Mouse (Mus musculus) forebrain, postnatal 0 days (tissue): ENCODE results near the gene Pinlyp. TPM values are rescaled to one million over a fixed set of nuclear protein-coding genes. Genes with fewer than 3 reads are reported as not detected.
A peak's percentile ranks its signal among the peaks of the same experiment; 100 is the strongest.

Experiments used
- ATAC-seq: fragments of 200-750 bp; cut with Nextera tagmentation; 2 replicates; pipeline ENCODE4 v1.8.0; 2017; ENCODE audit warnings: mild to moderate bottlenecking, moderate library complexity
- DNase-seq: peaks from one replicate; pipeline ENCODE4 v3.0.0-alpha.2; 2015
- H3K27ac ChIP-seq: fragments of 300-500 bp; sonication (generic); 2 replicates; pipeline ENCODE4 v1.5.1; 2014; ENCODE audit warnings: low read depth, mild to moderate bottlenecking, antibody characterized with exemption, low read length, moderate library complexity, mixed read lengths
- H3K27me3 ChIP-seq: fragments of 300-500 bp; sonication (generic); 2 replicates; pipeline ENCODE4 v1.6.1; 2014; ENCODE audit warnings: mild to moderate bottlenecking, low read length, mixed read lengths; ENCODE audit not compliant: insufficient read depth
- H3K36me3 ChIP-seq: fragments of 300-500 bp; sonication (generic); 2 replicates; pipeline ENCODE4 v1.6.1; 2014; ENCODE audit warnings: mild to moderate bottlenecking, moderate library complexity; ENCODE audit not compliant: insufficient read depth
- H3K4me1 ChIP-seq: fragments of 300-500 bp; sonication (generic); 2 replicates; pipeline ENCODE4 v1.6.1; 2014; ENCODE audit warnings: antibody characterized with exemption; ENCODE audit not compliant: insufficient read depth
- H3K4me2 ChIP-seq: fragments of 300-500 bp; sonication (generic); 2 replicates; pipeline ENCODE4 v1.6.1; 2014; ENCODE audit warnings: low read depth, mild to moderate bottlenecking, moderate library complexity
- H3K4me3 ChIP-seq: fragments of 300-500 bp; sonication (generic); 2 replicates; pipeline ENCODE4 v1.5.1; 2014; ENCODE audit warnings: low read depth, low read length, mixed read lengths
- H3K9ac ChIP-seq: fragments of 300-500 bp; sonication (generic); 2 replicates; pipeline ENCODE4 v1.6.1; 2014; ENCODE audit warnings: mild to moderate bottlenecking
- H3K9me3 ChIP-seq: fragments of 300-500 bp; sonication (generic); 2 replicates; pipeline ENCODE4 v1.6.1; 2016; ENCODE audit warnings: low read length
- CTCF ChIP-seq: sonication (generic); IDR thresholded peaks from 2 replicates; pipeline ENCODE4 v1.5.1; 2016; ENCODE audit warnings: antibody characterized with exemption, control low read depth, low read depth
- WGBS: fragments of 180-500 bp; shearing (Covaris S2); extraction: QIAGEN DNeasy Blood & Tissue Kit; methylation state at CpG from one replicate; pipeline ENCODE4 v1.1.7; 2014; 5-methylcytosine and 5-hydroxymethylcytosine counted together
- polyA plus RNA-seq: library from polyadenylated mRNA; unstranded; fragments of >200 nt; fragmentation: Nextera tagmentation; extraction: Ambion mirVana; gene quantifications from 2 replicates; pipeline ENCODE4 v1.2.1, GENCODE M21; 2015
- total RNA-seq: library from RNA; depleted of rRNA; stranded (reverse); fragments of >200 nt; gene quantifications from 2 replicates; pipeline ENCODE4 v1.2.3, GENCODE M21; 2014; rRNA removed

Pinlyp gene
- total and polyA plus RNA-seq, 2 experiments from 2014 or later: 0.43 TPM; not detected in 1

DNA sequence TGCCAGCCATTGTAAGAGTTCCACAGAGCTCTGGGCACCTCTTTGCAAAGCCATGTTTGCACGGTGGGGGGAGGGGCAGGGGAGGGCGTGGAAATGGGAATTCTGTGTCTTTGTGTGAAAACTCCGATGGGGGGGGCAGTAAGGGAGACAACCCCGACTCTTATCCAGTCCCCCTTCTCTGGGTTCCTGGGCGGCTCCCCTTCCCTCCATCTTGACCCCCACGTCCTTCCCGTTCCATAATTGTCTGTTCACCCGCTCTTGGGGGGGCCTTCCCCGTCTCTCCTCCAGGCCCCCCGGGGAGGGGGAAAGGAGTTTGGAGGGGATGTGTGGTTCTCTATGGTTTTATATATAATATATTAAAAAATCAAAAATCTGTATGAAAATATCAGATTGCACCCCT lies 41.9 kb downstream of the Pinlyp start:
- H3K4me2 ChIP-seq: no peak overlapping the region
- H3K9ac ChIP-seq: no peak overlapping the region
- H3K4me1 ChIP-seq: peaks cover 15% of the 10 kb centered on the region
- no peaks in the 10 kb centered on the region for H3K9me3 ChIP-seq
- ATAC-seq (no peak), DNase-seq (no peak)
- peaks cover 43% of the 10 kb centered on the region for H3K36me3 ChIP-seq
- H3K27me3 ChIP-seq: no peaks in the 10 kb centered on the region
- H3K4me3 ChIP-seq: no peak overlapping the region
- 23% methylated on average over 10 of the region's 10 CpGs for WGBS
- H3K27ac ChIP-seq: no peak overlapping the region
- no peak for TF ChIP-seq CTCF

DNA sequence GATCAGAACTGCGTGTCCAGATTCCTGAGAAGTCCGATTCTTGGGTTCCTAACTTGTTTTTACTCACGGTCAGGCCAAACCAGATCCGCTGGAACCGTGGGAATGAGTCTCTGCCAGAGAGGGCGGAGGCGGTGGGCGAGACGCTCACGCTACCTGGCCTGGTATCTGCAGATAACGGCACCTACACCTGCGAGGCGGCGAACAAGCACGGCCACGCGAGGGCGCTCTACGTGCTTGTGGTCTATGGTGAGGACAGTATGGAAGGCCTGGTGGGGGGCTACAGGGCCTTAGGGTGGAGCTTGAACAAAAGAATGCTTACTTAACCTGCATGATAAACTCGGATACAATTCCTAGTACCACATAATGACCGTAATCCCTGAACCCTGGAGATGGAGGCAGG lies 44.4 kb downstream of the Pinlyp start:
- Histone ChIP-seq H3K9me3 (no peaks in the 10 kb centered on the region), H3K9ac (no peak overlapping the region), H3K4me2 (no peak overlapping the region), H3K4me1 (peaks cover 7% of the 10 kb centered on the region; the same call in 1 of the 2 replicates), H3K27ac (no peak overlapping the region), H3K4me3 (no peak overlapping the region), H3K36me3 (peaks cover 43% of the 10 kb centered on the region), H3K27me3 (no peaks in the 10 kb centered on the region)
- DNase-seq (no peak), ATAC-seq (no peak)
- TF ChIP-seq CTCF: peak; percentile 44
- 59% methylated on average over 21 of the region's 21 CpGs for WGBS

DNA sequence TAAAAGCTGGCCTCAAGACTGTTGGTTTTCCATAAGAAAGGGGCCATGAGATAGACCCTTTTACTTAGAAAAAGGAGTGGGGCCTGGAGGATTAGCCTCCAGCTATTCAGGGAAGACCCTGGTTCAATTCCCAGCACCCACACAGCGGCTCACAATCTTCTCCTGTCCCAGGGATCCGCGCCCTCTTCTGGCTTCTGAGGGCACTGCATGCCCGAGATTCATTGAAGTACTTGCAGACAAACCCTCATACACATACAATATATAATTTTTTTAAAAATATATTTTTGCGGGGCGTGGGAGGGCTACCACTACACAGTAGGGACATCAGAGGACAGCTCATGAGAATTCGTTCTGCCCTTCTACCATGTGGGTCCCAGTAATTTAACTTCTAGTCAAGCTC lies 45.0 kb downstream of the Pinlyp start:
- Histone ChIP-seq H3K9me3 (no peaks in the 10 kb centered on the region), H3K4me2 (no peak overlapping the region), H3K27ac (no peak overlapping the region), H3K9ac (no peak overlapping the region), H3K4me1 (peaks cover 7% of the 10 kb centered on the region; the same call in 1 of the 2 replicates), H3K4me3 (no peak overlapping the region), H3K36me3 (peaks cover 43% of the 10 kb centered on the region), H3K27me3 (no peaks in the 10 kb centered on the region)
- 41% methylated on average over 7 of the region's 7 CpGs for WGBS
- peak; percentile 59 for TF ChIP-seq CTCF
- no peak for ATAC-seq
- peak; percentile 61 for DNase-seq

DNA sequence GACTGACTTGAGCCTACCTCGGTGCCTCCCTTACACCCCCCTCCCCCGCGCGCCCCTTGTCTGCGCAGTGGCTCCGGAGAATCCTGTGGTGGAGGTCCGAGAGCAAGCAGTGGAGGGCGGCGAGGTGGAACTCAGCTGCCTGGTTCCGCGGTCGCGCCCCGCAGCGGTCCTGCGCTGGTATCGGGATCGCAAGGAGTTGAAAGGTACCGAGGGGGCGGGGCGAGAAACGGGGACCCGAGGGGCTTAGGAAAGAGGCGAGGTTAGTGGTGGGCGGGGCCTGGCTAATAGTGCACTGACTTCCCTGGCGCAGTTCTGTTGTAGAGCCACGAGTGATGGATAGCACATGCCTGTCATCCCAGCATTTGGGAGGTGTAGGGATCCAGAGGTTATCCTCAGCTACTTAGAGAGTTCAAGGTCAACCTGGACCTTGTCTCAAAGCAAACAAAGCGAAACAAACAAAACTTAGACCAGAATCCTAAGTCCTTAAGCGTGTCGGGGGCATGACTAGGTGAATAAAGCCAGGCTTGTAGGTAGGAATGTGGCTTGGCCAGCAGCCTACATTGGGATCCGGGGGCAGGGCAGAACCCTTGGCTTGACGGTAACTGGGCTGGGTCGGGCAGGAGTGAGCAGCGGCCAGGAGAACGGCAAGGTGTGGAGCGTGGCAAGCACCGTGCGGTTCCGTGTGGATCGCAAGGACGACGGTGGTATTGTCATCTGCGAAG lies 45.9 kb downstream of the Pinlyp start:
- H3K27me3 ChIP-seq: no peaks in the 10 kb centered on the region
- H3K27ac ChIP-seq: no peak overlapping the region
- DNase-seq: no peak
- no peak overlapping the region for H3K4me3 ChIP-seq
- no peak for ATAC-seq
- H3K9me3 ChIP-seq: no peaks in the 10 kb centered on the region
- no peak overlapping the region; the same call in 1 of the 2 replicates for H3K9ac ChIP-seq
- H3K36me3 ChIP-seq: peaks cover 43% of the 10 kb centered on the region
- no peak for TF ChIP-seq CTCF
- no peak overlapping the region; the same call in 1 of the 2 replicates for H3K4me2 ChIP-seq
- 26% methylated on average over 43 of the region's 43 CpGs for WGBS
- no peaks in the 10 kb centered on the region for H3K4me1 ChIP-seq

Other genes with a start within 250 kb of the Pinlyp start
- 32.9 and 34.8 TPM in 2 replicates for gene Zfp61, start 244.9 kb downstream of the Pinlyp start, total RNA-seq
- 24.5 and 30.8 TPM in 2 replicates for gene Zfp61, start 244.9 kb downstream of the Pinlyp start, polyA plus RNA-seq
- gene Zfp94, start 229.5 kb downstream of the Pinlyp start, total RNA-seq: 15.8 and 16.9 TPM in 2 replicates
- 19.3 and 21.2 TPM in 2 replicates for gene Zfp94, start 229.5 kb downstream of the Pinlyp start, polyA plus RNA-seq
- not detected in 2 replicates for gene Tescl, start 212.2 kb downstream of the Pinlyp start, total RNA-seq
- gene Tescl, start 212.2 kb downstream of the Pinlyp start, polyA plus RNA-seq: not detected in 2 replicates
- not detected in 2 replicates for gene Lypd5, start 196.9 kb downstream of the Pinlyp start, total RNA-seq
- not detected in 2 replicates for gene Lypd5, start 196.9 kb downstream of the Pinlyp start, polyA plus RNA-seq
- gene Kcnn4, start 175.9 kb downstream of the Pinlyp start, total RNA-seq: 1.2 and 1.5 TPM in 2 replicates
- 0.88 and 1.1 TPM in 2 replicates for gene Kcnn4, start 175.9 kb downstream of the Pinlyp start, polyA plus RNA-seq
- 23.9 and 31.8 TPM in 2 replicates for gene Smg9, start 146.5 kb downstream of the Pinlyp start, total RNA-seq
- gene Smg9, start 146.5 kb downstream of the Pinlyp start, polyA plus RNA-seq: 25.2 and 28.5 TPM in 2 replicates
- gene Irgc1, start 93.8 kb downstream of the Pinlyp start, total RNA-seq: not detected in 2 replicates
- not detected in 2 replicates for gene Irgc1, start 93.8 kb downstream of the Pinlyp start, polyA plus RNA-seq
- 0.85 and 1.3 TPM in 2 replicates for gene Plaur, start 83.6 kb downstream of the Pinlyp start, total RNA-seq
- gene Plaur, start 83.6 kb downstream of the Pinlyp start, polyA plus RNA-seq: 1.2 and 1.3 TPM in 2 replicates
- 412 and 434 TPM in 2 replicates for gene Cadm4, start 64.1 kb downstream of the Pinlyp start, total RNA-seq
- gene Cadm4, start 64.1 kb downstream of the Pinlyp start, polyA plus RNA-seq: 102 and 107 TPM in 2 replicates
- 196 and 242 TPM in 2 replicates for gene Zfp428, start 39.1 kb downstream of the Pinlyp start, total RNA-seq
- gene Zfp428, start 39.1 kb downstream of the Pinlyp start, polyA plus RNA-seq: 258 and 279 TPM in 2 replicates
- not detected in 2 replicates for gene AC161166.1, start 33.7 kb downstream of the Pinlyp start, total RNA-seq
- gene AC161166.1, start 33.7 kb downstream of the Pinlyp start, polyA plus RNA-seq: 0.13 and 0.31 TPM in 2 replicates
- gene Irgq, start 15.4 kb downstream of the Pinlyp start, total RNA-seq: 103 and 119 TPM in 2 replicates
- 20.8 and 26.8 TPM in 2 replicates for gene Irgq, start 15.4 kb downstream of the Pinlyp start, polyA plus RNA-seq
- 41.1 and 49.8 TPM in 2 replicates for gene Xrcc1, start 171 bp upstream of the Pinlyp start, total RNA-seq
- 42.1 and 48.6 TPM in 2 replicates for gene Xrcc1, start 171 bp upstream of the Pinlyp start, polyA plus RNA-seq
- 24.2 and 25.8 TPM in 2 replicates for gene Ethe1, start 41.4 kb upstream of the Pinlyp start, total RNA-seq
- 24.3 and 26.8 TPM in 2 replicates for gene Ethe1, start 41.4 kb upstream of the Pinlyp start, polyA plus RNA-seq
- gene Zfp575, start 41.5 kb upstream of the Pinlyp start, total RNA-seq: 0.38 and 1.2 TPM in 2 replicates
- gene Zfp575, start 41.5 kb upstream of the Pinlyp start, polyA plus RNA-seq: 19.4 and 24.8 TPM in 2 replicates
- gene Phldb3, start 64.6 kb upstream of the Pinlyp start, total RNA-seq: 0.15 TPM in 1 of 2 replicates, not detected in the other
- not detected in 2 replicates for gene Phldb3, start 64.6 kb upstream of the Pinlyp start, polyA plus RNA-seq
- 0.23 and 0.33 TPM in 2 replicates for gene Lypd3, start 90.4 kb upstream of the Pinlyp start, total RNA-seq
- gene Lypd3, start 90.4 kb upstream of the Pinlyp start, polyA plus RNA-seq: 0.67 and 1.3 TPM in 2 replicates
- not detected in 2 replicates for gene Tex101, start 130.6 kb upstream of the Pinlyp start, total RNA-seq
- not detected in 2 replicates for gene Tex101, start 130.6 kb upstream of the Pinlyp start, polyA plus RNA-seq
- gene BC049730, start 163.1 kb upstream of the Pinlyp start, total RNA-seq: not detected in 2 replicates
- not detected in 2 replicates for gene BC049730, start 163.1 kb upstream of the Pinlyp start, polyA plus RNA-seq
- gene Gm4763, start 180.8 kb upstream of the Pinlyp start, total RNA-seq: not detected in 2 replicates
- gene Gm4763, start 180.8 kb upstream of the Pinlyp start, polyA plus RNA-seq: not detected in 2 replicates
- gene Cd177, start 214.2 kb upstream of the Pinlyp start, total RNA-seq: 0.48 TPM in 1 of 2 replicates, not detected in the other
- 0.27 and 0.28 TPM in 2 replicates for gene Cd177, start 214.2 kb upstream of the Pinlyp start, polyA plus RNA-seq
- 0.57 TPM in 1 of 2 replicates, not detected in the other for gene Ceacam10, start 231.1 kb upstream of the Pinlyp start, total RNA-seq
- gene Ceacam10, start 231.1 kb upstream of the Pinlyp start, polyA plus RNA-seq: 0.14 TPM in 1 of 2 replicates, not detected in the other